ENCODE assay signal across 24 mouse cellular contexts in genomic region chr5:96708515-96708914, GRCm38 (mm10).
"Had no signal": no experiment of that assay in that cellular context is flagged by ENCODE, and none has a peak within 500 bp of the region (broad histone marks: within the 10 kb centered on the region; RNA-seq: fewer than 3 reads in every experiment).

No protein-coding gene starts in this region.

- H3K27ac ChIP-seq: gastrocnemius, adult 2 months; heart, embryonic 10.5 days; hindbrain, embryonic 10.5 days; hindbrain, embryonic 14.5 days; intestine, embryonic 15.5 days; limb, embryonic 13.5 days; limb, embryonic 15.5 days; liver, embryonic 12.5 days had no signal

- ATAC-seq: hindbrain, embryonic 16.5 days; inflammation-experienced regulatory T-cells, adult 6 months; intestine, embryonic 15.5 days; intestine, postnatal 0 days; liver, embryonic 12.5 days had no signal

- H3K4me1 ChIP-seq: heart, embryonic 12.5 days; intestine, embryonic 15.5 days; limb, embryonic 13.5 days; limb, embryonic 15.5 days; liver, embryonic 12.5 days had no signal

- H3K36me3 ChIP-seq: hindbrain, embryonic 10.5 days; intestine, embryonic 15.5 days; liver, embryonic 12.5 days had no signal

- H3K4me2 ChIP-seq: heart, embryonic 12.5 days; hindbrain, embryonic 14.5 days; intestine, embryonic 15.5 days; limb, embryonic 13.5 days; limb, embryonic 15.5 days; liver, embryonic 12.5 days had no signal

- H3K9me3 ChIP-seq: heart, embryonic 10.5 days; heart, embryonic 12.5 days; hindbrain, embryonic 10.5 days; intestine, embryonic 15.5 days; limb, embryonic 13.5 days; limb, embryonic 15.5 days; liver, embryonic 12.5 days had no signal

- H3K9ac ChIP-seq: heart, embryonic 12.5 days; hindbrain, embryonic 14.5 days; intestine, embryonic 15.5 days; limb, embryonic 13.5 days; limb, embryonic 15.5 days; liver, embryonic 12.5 days had no signal

- DNase-seq: gastrocnemius, adult 2 months; gastrocnemius, postnatal 10 days; gastrocnemius, postnatal 25 days; heart, adult 18-20 months; heart, postnatal 10 days; heart, postnatal 4 days; kidney, adult 18-20 months; kidney, adult 8-10 months; kidney, postnatal 10 days; kidney, postnatal 36 days; layer of hippocampus, adult 9-11 months; layer of hippocampus, postnatal 36 days; left cerebral cortex, postnatal 4 days had no signal

- H3K27me3 ChIP-seq: heart, embryonic 12.5 days; intestine, embryonic 15.5 days; limb, embryonic 13.5 days; limb, embryonic 15.5 days; liver, embryonic 12.5 days had no signal

- H3K4me3 ChIP-seq: gastrocnemius, adult 2 months; heart, embryonic 10.5 days; heart, embryonic 12.5 days; hindbrain, embryonic 10.5 days; intestine, embryonic 15.5 days; limb, embryonic 13.5 days; limb, embryonic 15.5 days; liver, embryonic 12.5 days had no signal
